Mouse (Mus musculus): ENCODE results near the gene Pick1. TPM values are rescaled to one million over a fixed set of nuclear protein-coding genes. Genes with fewer than 3 reads are reported as not detected.

Pick1 gene
- polyA plus RNA-seq, 1 experiment from 2014 or later = 31.8 TPM

- Histone ChIP-seq H3K9ac (ENCODE audit: low read depth, low read length) (no peak overlapping the region), H3K4me3 (replicated peaks; ENCODE audit: low read depth, low read length) (no peak overlapping the region), H3K4me1 (replicated peaks; ENCODE audit: insufficient read depth, low read length) (no peaks in the 10 kb centered on the region), H3K36me3 (ENCODE audit: insufficient read depth, low read length) (no peaks in the 10 kb centered on the region), H3K4me2 (ENCODE audit: low read length) (no peak overlapping the region), H3K9me3 (replicated peaks; ENCODE audit: low read length) (no peaks in the 10 kb centered on the region), H3K27ac (no peak overlapping the region), H3K27me3 (ENCODE audit: insufficient read depth, low read length) (no peaks in the 10 kb centered on the region)
- no peak for DNase-seq (ENCODE audit: low spot score)
- WGBS = 58% methylated on average over 6 of the region's 6 CpGs
- ATAC-seq (replicated peaks; ENCODE audit: low FRiP score, low read depth) = no peak
- TF ChIP-seq CTCF (IDR thresholded peaks at IDR 0.05; ENCODE audit: low read depth) = no peak
Observed at GRCm38 (mm10) chr15:79208211-79208610, 20.8 kb upstream of the Pick1 start.

- Histone ChIP-seq H3K4me3 (replicated peaks; ENCODE audit: low read depth, low read length) (no peak overlapping the region), H3K27me3 (ENCODE audit: insufficient read depth, low read length) (no peaks in the 10 kb centered on the region), H3K4me2 (ENCODE audit: low read length) (no peak overlapping the region), H3K9me3 (replicated peaks; ENCODE audit: low read length) (no peaks in the 10 kb centered on the region), H3K9ac (ENCODE audit: low read depth, low read length) (no peak overlapping the region), H3K36me3 (ENCODE audit: insufficient read depth, low read length) (no peaks in the 10 kb centered on the region), H3K4me1 (replicated peaks; ENCODE audit: insufficient read depth, low read length) (no peaks in the 10 kb centered on the region), H3K27ac (no peak overlapping the region)
- no peak for TF ChIP-seq CTCF (IDR thresholded peaks at IDR 0.05; ENCODE audit: low read depth)
- ATAC-seq (replicated peaks; ENCODE audit: low FRiP score, low read depth) (peak; percentile 42; the same call in 1 of the 2 replicates), DNase-seq (ENCODE audit: low spot score) (peak; percentile 21)
- 63% methylated on average over 27 of the region's 27 CpGs for WGBS
Observed at GRCm38 (mm10) chr15:79208758-79209439, 20.1 kb upstream of the Pick1 start.

- no peaks in the 10 kb centered on the region for H3K9me3 ChIP-seq (replicated peaks; ENCODE audit: low read length)
- ATAC-seq (replicated peaks; ENCODE audit: low FRiP score, low read depth) = no peak
- no peak for DNase-seq (ENCODE audit: low spot score)
- 63% methylated on average over 2 of the region's 2 CpGs for WGBS
- no peak for TF ChIP-seq CTCF (IDR thresholded peaks at IDR 0.05; ENCODE audit: low read depth)
- H3K36me3 ChIP-seq (ENCODE audit: insufficient read depth, low read length) = no peaks in the 10 kb centered on the region
- no peak overlapping the region for H3K27ac ChIP-seq
- H3K4me3 ChIP-seq (replicated peaks; ENCODE audit: low read depth, low read length) = no peak overlapping the region
- no peaks in the 10 kb centered on the region for H3K4me1 ChIP-seq (replicated peaks; ENCODE audit: insufficient read depth, low read length)
- no peak overlapping the region for H3K9ac ChIP-seq (ENCODE audit: low read depth, low read length)
- H3K27me3 ChIP-seq (ENCODE audit: insufficient read depth, low read length) = no peaks in the 10 kb centered on the region
- H3K4me2 ChIP-seq (ENCODE audit: low read length) = no peak overlapping the region
Observed at GRCm38 (mm10) chr15:79210357-79210756, 18.6 kb upstream of the Pick1 start.

GRCm38 (mm10) chr15:79212750-79213446 is 16.1 kb upstream of the Pick1 start:
- no peak for TF ChIP-seq CTCF (IDR thresholded peaks at IDR 0.05; ENCODE audit: low read depth)
- Histone ChIP-seq H3K36me3 (ENCODE audit: insufficient read depth, low read length) (no peaks in the 10 kb centered on the region), H3K27me3 (ENCODE audit: insufficient read depth, low read length) (no peaks in the 10 kb centered on the region), H3K9ac (ENCODE audit: low read depth, low read length) (no peak overlapping the region), H3K4me2 (ENCODE audit: low read length) (no peak overlapping the region), H3K4me3 (replicated peaks; ENCODE audit: low read depth, low read length) (no peak overlapping the region), H3K4me1 (replicated peaks; ENCODE audit: insufficient read depth, low read length) (no peaks in the 10 kb centered on the region), H3K9me3 (replicated peaks; ENCODE audit: low read length) (no peaks in the 10 kb centered on the region), H3K27ac (no peak overlapping the region)
- 86% methylated on average over 26 of the region's 26 CpGs for WGBS
- ATAC-seq (replicated peaks; ENCODE audit: low FRiP score, low read depth) (no peak), DNase-seq (ENCODE audit: low spot score) (no peak)

GRCm38 (mm10) chr15:79213591-79213990 is 15.4 kb upstream of the Pick1 start:
- 73% methylated on average over 6 of the region's 6 CpGs for WGBS
- ATAC-seq (replicated peaks; ENCODE audit: low FRiP score, low read depth) = no peak

GRCm38 (mm10) chr15:79216191-79216590 is 12.8 kb upstream of the Pick1 start:
- Histone ChIP-seq H3K36me3 (ENCODE audit: insufficient read depth, low read length) (no peaks in the 10 kb centered on the region), H3K9me3 (replicated peaks; ENCODE audit: low read length) (no peaks in the 10 kb centered on the region), H3K27ac (no peak overlapping the region), H3K4me1 (replicated peaks; ENCODE audit: insufficient read depth, low read length) (no peaks in the 10 kb centered on the region), H3K27me3 (ENCODE audit: insufficient read depth, low read length) (no peaks in the 10 kb centered on the region), H3K4me2 (ENCODE audit: low read length) (no peak overlapping the region), H3K9ac (ENCODE audit: low read depth, low read length) (no peak overlapping the region), H3K4me3 (replicated peaks; ENCODE audit: low read depth, low read length) (no peak overlapping the region)
- no peak for DNase-seq (ENCODE audit: low spot score)
- WGBS = 62% methylated on average over 3 of the region's 3 CpGs
- ATAC-seq (replicated peaks; ENCODE audit: low FRiP score, low read depth) = no peak
- TF ChIP-seq CTCF (IDR thresholded peaks at IDR 0.05; ENCODE audit: low read depth) = no peak

More at GRCm38 (mm10) chr15:79213591-79213990, 15.4 kb upstream of the Pick1 start:
- Histone ChIP-seq H3K9ac (ENCODE audit: low read depth, low read length) (no peak overlapping the region), H3K4me3 (replicated peaks; ENCODE audit: low read depth, low read length) (no peak overlapping the region), H3K27me3 (ENCODE audit: insufficient read depth, low read length) (no peaks in the 10 kb centered on the region), H3K36me3 (ENCODE audit: insufficient read depth, low read length) (no peaks in the 10 kb centered on the region), H3K4me1 (replicated peaks; ENCODE audit: insufficient read depth, low read length) (no peaks in the 10 kb centered on the region), H3K9me3 (replicated peaks; ENCODE audit: low read length) (no peaks in the 10 kb centered on the region), H3K27ac (no peak overlapping the region), H3K4me2 (ENCODE audit: low read length) (no peak overlapping the region)
- TF ChIP-seq CTCF (IDR thresholded peaks at IDR 0.05; ENCODE audit: low read depth) = no peak
- no peak for DNase-seq (ENCODE audit: low spot score)

Data from kidney, postnatal 0 days (tissue).